Mouse (Mus musculus) brain, embryonic 14.5 days (tissue): ENCODE data around the gene Rgl1.

Experiments
- CTCF ChIP-seq: fragments of 200-500 bp; IDR thresholded peaks from 2 replicates; pipeline ENCODE4 v1.5.1; 2012; ENCODE audit warnings: inconsistent platforms, mild to moderate bottlenecking, moderate library complexity, borderline replicate concordance; ENCODE audit not compliant: insufficient read depth, insufficient read length; ENCODE audit errors: extremely low read depth
- POLR2A ChIP-seq: fragments of 200-500 bp; IDR thresholded peaks from 2 replicates; pipeline ENCODE4 v1.6.1; 2012; ENCODE audit warnings: mild to moderate bottlenecking, inconsistent platforms, borderline replicate concordance; ENCODE audit not compliant: poor library complexity, insufficient read depth, insufficient read length, severe bottlenecking; ENCODE audit errors: extremely low read depth

DNA sequence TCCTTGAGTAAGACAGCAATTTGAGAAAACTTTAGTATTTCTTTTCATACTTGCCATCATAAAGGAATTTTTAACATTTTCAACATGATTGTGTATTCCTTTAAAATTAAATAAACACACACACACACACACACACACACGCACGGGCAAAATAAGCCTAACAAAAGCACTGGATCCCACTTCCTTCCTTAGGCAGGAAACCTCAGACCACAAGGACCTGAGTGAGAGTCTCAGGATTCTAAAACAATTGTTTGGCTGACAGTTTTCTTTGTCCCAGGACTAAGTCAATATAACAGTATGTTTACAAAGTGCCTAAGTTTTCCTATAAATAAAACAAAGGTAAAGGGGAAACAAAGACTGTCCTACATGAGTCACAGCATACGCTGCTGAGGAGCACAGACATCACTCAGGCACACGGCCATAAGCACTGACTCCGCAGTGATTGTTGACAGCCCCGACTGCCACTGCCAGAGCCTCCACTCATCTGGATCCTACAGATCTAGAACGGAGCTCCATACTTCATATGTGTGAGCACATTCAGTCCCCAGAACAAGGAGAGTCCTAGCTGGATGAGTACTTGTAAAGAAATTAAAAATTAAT, 180.7 kb downstream of the Rgl1 start:
- TF ChIP-seq POLR2A, result no peak
- TF ChIP-seq CTCF, result no peak
